Mouse (Mus musculus): ENCODE results near the gene Eno1.

- TF ChIP-seq CTCF (IDR thresholded peaks at IDR 0.05; ENCODE audit: low read depth) (peak; percentile 95), EP300 (IDR thresholded peaks at IDR 0.05; ENCODE audit: low read depth) (no peak)
Measured at GRCm38 (mm10) chr4:150248009-150248408, 11.5 kb downstream of the Eno1 start.
